Mouse (Mus musculus) liver, embryonic 15.5 days (tissue): ENCODE results near the gene Asb8. TPM values are rescaled to one million over a fixed set of nuclear protein-coding genes. Genes with fewer than 3 reads are reported as not detected.

Experiments used
- ATAC-seq: fragments of 200-750 bp; cut with Nextera tagmentation; 2 replicates; pipeline ENCODE4 v1.8.0; 2017; ENCODE audit warnings: moderate number of reproducible peaks, mild to moderate bottlenecking, moderate library complexity; ENCODE audit not compliant: insufficient read depth
- H3K27ac ChIP-seq: fragments of 300-500 bp; sonication (generic); replicated peaks from 2 replicates; pipeline ENCODE4 v1.5.1; 2015; ENCODE audit warnings: mild to moderate bottlenecking, inconsistent platforms
- H3K27me3 ChIP-seq: fragments of 300-500 bp; sonication (generic); 2 replicates; pipeline ENCODE4 v1.6.1; 2015; ENCODE audit warnings: mild to moderate bottlenecking, inconsistent platforms
- H3K36me3 ChIP-seq: fragments of 300-500 bp; sonication (generic); replicated peaks from 2 replicates; pipeline ENCODE4 v1.6.1; 2015; ENCODE audit warnings: moderate library complexity, mild to moderate bottlenecking, inconsistent platforms
- H3K4me1 ChIP-seq: fragments of 300-500 bp; sonication (generic); replicated peaks from 2 replicates; pipeline ENCODE4 v1.6.1; 2015; ENCODE audit warnings: inconsistent platforms
- H3K4me2 ChIP-seq: fragments of 300-500 bp; sonication (generic); 2 replicates; pipeline ENCODE4 v1.6.1; 2015; ENCODE audit warnings: moderate library complexity, mild to moderate bottlenecking, inconsistent platforms
- H3K4me3 ChIP-seq: fragments of 300-500 bp; sonication (generic); replicated peaks from 2 replicates; pipeline ENCODE4 v1.5.1; 2015; ENCODE audit warnings: mild to moderate bottlenecking, inconsistent platforms
- H3K9ac ChIP-seq: fragments of 300-500 bp; sonication (generic); 2 replicates; pipeline ENCODE4 v1.6.1; 2015; ENCODE audit warnings: moderate library complexity, mild to moderate bottlenecking, inconsistent platforms
- H3K9me3 ChIP-seq: fragments of 300-500 bp; sonication (generic); replicated peaks from 2 replicates; pipeline ENCODE4 v1.6.1; 2016; ENCODE audit warnings: inconsistent platforms
- WGBS: fragments of 180-500 bp; shearing (Covaris S2); methylation state at CpG from one replicate; pipeline ENCODE4 v1.1.7; 2015; ENCODE audit warnings: mixed read lengths; ENCODE audit not compliant: insufficient replicate concordance; 5-methylcytosine and 5-hydroxymethylcytosine counted together
- polyA plus RNA-seq: library from polyadenylated mRNA; unstranded; fragments of >200 nt; fragmentation: Nextera tagmentation; extraction: Ambion mirVana; gene quantifications from 2 replicates; pipeline ENCODE4 v1.2.1, GENCODE M21; 2015

Gene Asb8
- polyA plus RNA-seq, 1 experiment from 2014 or later: 20.4 TPM

- no peaks in the 10 kb centered on the region for H3K9me3 ChIP-seq
- H3K4me3 ChIP-seq: no peak overlapping the region
- peak overlapping the region; percentile 51 for H3K4me2 ChIP-seq
- no peaks in the 10 kb centered on the region for H3K27me3 ChIP-seq
- H3K27ac ChIP-seq: peak overlapping the region; percentile 64
- 37% methylated on average over 9 of the region's 9 CpGs for WGBS
- no peak overlapping the region; the same call in 1 of the 2 replicates for H3K9ac ChIP-seq
- peaks cover 46% of the 10 kb centered on the region for H3K36me3 ChIP-seq
- 0 out of 2 replicates have a peak, but pooled peaks have one; percentile 8 for ATAC-seq
- H3K4me1 ChIP-seq: peaks cover 46% of the 10 kb centered on the region
These were observed 49.7 kb downstream of the Asb8 start for GRCm38 (mm10) chr15:98115779-98116163.

GRCm38 (mm10) chr15:98114852-98115778, 50.3 kb downstream of the Asb8 start:
- Histone ChIP-seq H3K4me2 (peak overlapping the region; percentile 51; the same call in 1 of the 2 replicates), H3K9ac (no peak overlapping the region; the same call in 1 of the 2 replicates), H3K27ac (peak overlapping the region; percentile 64), H3K4me3 (no peak overlapping the region), H3K4me1 (peaks cover 50% of the 10 kb centered on the region), H3K27me3 (no peaks in the 10 kb centered on the region), H3K36me3 (peaks cover 40% of the 10 kb centered on the region), H3K9me3 (no peaks in the 10 kb centered on the region)
- ATAC-seq: no peak
- WGBS: 74% methylated on average over 10 of the region's 10 CpGs

GRCm38 (mm10) chr15:98114098-98114851, 51.1 kb downstream of the Asb8 start:
- peaks cover 31% of the 10 kb centered on the region for H3K36me3 ChIP-seq
- no peak overlapping the region for H3K4me3 ChIP-seq
- peaks cover 57% of the 10 kb centered on the region for H3K4me1 ChIP-seq
- no peak overlapping the region for H3K4me2 ChIP-seq
- no peak overlapping the region for H3K9ac ChIP-seq
- no peaks in the 10 kb centered on the region for H3K9me3 ChIP-seq
- WGBS: 84% methylated on average over 10 of the region's 10 CpGs
- no peak for ATAC-seq
- H3K27me3 ChIP-seq: no peaks in the 10 kb centered on the region
- no peak overlapping the region for H3K27ac ChIP-seq

GRCm38 (mm10) chr15:98111791-98112190, 53.6 kb downstream of the Asb8 start:
- peaks cover 73% of the 10 kb centered on the region for H3K4me1 ChIP-seq
- WGBS: 39% methylated on average over 5 of the region's 5 CpGs
- no peak overlapping the region for H3K9ac ChIP-seq
- peak overlapping the region; percentile 18; the same call in 1 of the 2 replicates for H3K4me2 ChIP-seq
- ATAC-seq: no peak; the same call in 1 of the 2 replicates
- H3K27ac ChIP-seq: no peak overlapping the region
- peaks cover 20% of the 10 kb centered on the region; the same call in 1 of the 2 replicates for H3K36me3 ChIP-seq
- no peaks in the 10 kb centered on the region for H3K27me3 ChIP-seq
- no peak overlapping the region for H3K4me3 ChIP-seq
- no peaks in the 10 kb centered on the region for H3K9me3 ChIP-seq

- Histone ChIP-seq H3K27ac (peak overlapping the region; percentile 74), H3K9ac (peak overlapping the region; percentile 68), H3K4me2 (peak overlapping the region; percentile 94), H3K4me1 (peaks cover 50% of the 10 kb centered on the region), H3K27me3 (no peaks in the 10 kb centered on the region), H3K9me3 (no peaks in the 10 kb centered on the region), H3K4me3 (peak overlapping the region; percentile 70), H3K36me3 (0 out of 2 replicates have a peak, but pooled peaks cover 11% of the 10 kb centered on the region)
- 2% methylated on average over 37 of the region's 37 CpGs for WGBS
- ATAC-seq: peak; percentile 96
These were observed 56.9 kb downstream of the Asb8 start for GRCm38 (mm10) chr15:98108297-98109152.

GRCm38 (mm10) chr15:98107703-98108296, 57.6 kb downstream of the Asb8 start:
- H3K27ac ChIP-seq: peak overlapping the region; percentile 74
- ATAC-seq: peak; percentile 40
- peak overlapping the region; percentile 70 for H3K4me3 ChIP-seq
- H3K27me3 ChIP-seq: no peaks in the 10 kb centered on the region
- peak overlapping the region; percentile 94 for H3K4me2 ChIP-seq
- peaks cover 50% of the 10 kb centered on the region for H3K4me1 ChIP-seq
- peak overlapping the region; percentile 68 for H3K9ac ChIP-seq
- 33% methylated on average over 11 of the region's 11 CpGs for WGBS
- 0 out of 2 replicates have a peak, but pooled peaks cover 9% of the 10 kb centered on the region for H3K36me3 ChIP-seq
- H3K9me3 ChIP-seq: no peaks in the 10 kb centered on the region

GRCm38 (mm10) chr15:98107230-98107629, 58.2 kb downstream of the Asb8 start:
- Histone ChIP-seq H3K27me3 (no peaks in the 10 kb centered on the region), H3K9me3 (no peaks in the 10 kb centered on the region), H3K36me3 (0 out of 2 replicates have a peak, but pooled peaks cover 3% of the 10 kb centered on the region), H3K4me2 (peak overlapping the region; percentile 94; the same call in 1 of the 2 replicates), H3K4me1 (peaks cover 48% of the 10 kb centered on the region), H3K9ac (no peak overlapping the region), H3K27ac (0 out of 2 replicates have a peak overlapping the region, but pooled peaks have one; percentile 74), H3K4me3 (no peak overlapping the region; the same call in 1 of the 2 replicates)
- 58% methylated on average over 6 of the region's 6 CpGs for WGBS
- no peak for ATAC-seq

GRCm38 (mm10) chr15:98106506-98106905, 58.9 kb downstream of the Asb8 start:
- Histone ChIP-seq H3K9me3 (no peaks in the 10 kb centered on the region), H3K27ac (no peak overlapping the region), H3K4me1 (peaks cover 41% of the 10 kb centered on the region), H3K9ac (no peak overlapping the region), H3K4me2 (no peak overlapping the region), H3K4me3 (no peak overlapping the region), H3K27me3 (no peaks in the 10 kb centered on the region), H3K36me3 (no peaks in the 10 kb centered on the region)
- no peak for ATAC-seq
- 51% methylated on average over 6 of the region's 6 CpGs for WGBS

- no peaks in the 10 kb centered on the region for H3K27me3 ChIP-seq
- WGBS: 77% methylated on average over 6 of the region's 6 CpGs
- H3K4me2 ChIP-seq: no peak overlapping the region
- H3K9ac ChIP-seq: no peak overlapping the region
- H3K4me1 ChIP-seq: peaks cover 5% of the 10 kb centered on the region
- H3K4me3 ChIP-seq: no peak overlapping the region
- no peak overlapping the region for H3K27ac ChIP-seq
- ATAC-seq: no peak
- no peaks in the 10 kb centered on the region for H3K36me3 ChIP-seq
- H3K9me3 ChIP-seq: no peaks in the 10 kb centered on the region
These were observed 63.0 kb downstream of the Asb8 start for GRCm38 (mm10) chr15:98102401-98102800.

GRCm38 (mm10) chr15:98098519-98098918, 66.9 kb downstream of the Asb8 start:
- H3K9me3 ChIP-seq: no peaks in the 10 kb centered on the region
- peaks cover 9% of the 10 kb centered on the region for H3K36me3 ChIP-seq
- 77% methylated on average over 9 of the region's 9 CpGs for WGBS
- no peak for ATAC-seq
- no peak overlapping the region for H3K4me3 ChIP-seq
- no peak overlapping the region for H3K4me2 ChIP-seq
- H3K27ac ChIP-seq: no peak overlapping the region
- peaks cover 5% of the 10 kb centered on the region; the same call in 1 of the 2 replicates for H3K4me1 ChIP-seq
- no peaks in the 10 kb centered on the region for H3K27me3 ChIP-seq
- H3K9ac ChIP-seq: no peak overlapping the region
